Mouse (Mus musculus) layer of hippocampus, postnatal 25 days (tissue): ENCODE measurements around the gene Wnk1. TPM values are rescaled to one million over a fixed set of nuclear protein-coding genes. Genes with fewer than 3 reads are reported as not detected.

Experiments
- DNase-seq, 2 experiments: peaks; one replicate each; pipeline ENCODE4 v3.0.0; 2022; ENCODE audit warnings: mixed read lengths in 2 of 2, low spot score in 1 of 2; ENCODE audit errors: extremely low spot score in 1 of 2
- microRNA-seq, 2 experiments: library from miRNA; unstranded; fragments of <30 nt; microRNA quantifications; one replicate each; pipeline ENCODE4 v1.2.0; 2021
- total RNA-seq, 2 experiments: library from RNA; stranded (reverse); gene quantifications; 2 replicates each; pipeline ENCODE4 v1.2.3; 2021

Wnk1 gene
- total RNA-seq, 2 experiments from 2014 or later = 158 to 195 TPM

DNA sequence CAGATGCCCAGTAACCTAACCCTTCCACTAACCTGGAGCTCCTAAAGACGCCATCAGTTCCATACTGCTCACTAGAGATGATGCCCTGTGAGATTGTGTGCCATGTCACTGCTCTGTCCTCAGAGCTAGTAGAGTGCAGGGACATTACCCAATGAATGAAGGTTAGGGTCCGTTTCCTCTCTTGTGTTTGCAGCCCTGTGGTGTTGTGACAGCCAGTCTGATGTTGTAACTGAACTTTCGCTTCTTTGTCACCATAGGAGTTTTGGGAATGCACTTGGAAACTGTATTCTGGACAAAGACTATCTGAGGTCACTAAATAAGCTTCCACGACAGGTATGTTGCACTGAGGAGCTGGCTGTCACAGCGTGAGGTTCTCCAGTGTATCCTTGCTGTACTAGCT is 122.8 kb downstream of the Wnk1 start:
- DNase-seq = no peak

GRCm38 (mm10) chr6:119912046-119912445 is 126.4 kb downstream of the Wnk1 start:
- no peak for DNase-seq

- DNase-seq = no peak
These were observed 133.0 kb downstream of the Wnk1 start for GRCm38 (mm10) chr6:119905461-119905860.

DNA sequence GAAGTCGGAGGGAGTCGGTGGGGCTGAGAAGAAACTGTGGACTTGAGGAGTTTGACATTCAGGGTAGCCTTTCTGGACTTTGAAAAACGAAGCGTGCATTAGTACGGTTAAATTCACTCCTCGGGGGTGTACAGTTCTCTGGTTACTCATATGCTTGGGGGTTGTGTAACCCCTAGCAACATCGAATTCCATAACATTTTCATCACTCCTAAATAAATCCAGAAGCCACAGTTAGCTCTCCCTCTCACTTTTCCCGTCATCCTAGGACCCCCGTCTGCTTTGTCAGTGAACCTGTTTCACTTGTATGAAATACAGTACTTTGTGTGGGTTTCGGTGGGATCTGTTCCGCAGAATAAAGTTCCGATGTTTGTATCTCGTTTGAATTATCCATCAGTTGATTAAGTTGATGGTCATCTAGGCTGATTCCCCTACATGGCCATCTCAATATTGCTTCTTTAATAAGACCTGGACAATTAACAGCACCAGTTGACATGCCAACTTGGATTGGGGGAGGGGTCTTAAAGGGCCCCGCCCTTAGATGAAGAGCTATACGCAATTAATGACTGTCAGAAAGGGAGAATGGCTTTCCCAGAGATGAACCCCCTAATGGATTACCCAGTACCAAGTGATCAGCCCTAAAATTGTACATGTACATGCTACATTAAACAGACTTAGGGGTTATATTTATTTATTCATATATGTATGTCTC is 135.2 kb downstream of the Wnk1 start:
- DNase-seq = no peak

GRCm38 (mm10) chr6:119902204-119903080 is 136.0 kb downstream of the Wnk1 start, which contains the start of gene Rad52:
Rad52 (plus strand) TSS chr6:119902698.
- DNase-seq = peak; percentile 73 to 75

GRCm38 (mm10) chr6:119892711-119893110 is 145.8 kb downstream of the Wnk1 start:
- DNase-seq = no peak

DNA sequence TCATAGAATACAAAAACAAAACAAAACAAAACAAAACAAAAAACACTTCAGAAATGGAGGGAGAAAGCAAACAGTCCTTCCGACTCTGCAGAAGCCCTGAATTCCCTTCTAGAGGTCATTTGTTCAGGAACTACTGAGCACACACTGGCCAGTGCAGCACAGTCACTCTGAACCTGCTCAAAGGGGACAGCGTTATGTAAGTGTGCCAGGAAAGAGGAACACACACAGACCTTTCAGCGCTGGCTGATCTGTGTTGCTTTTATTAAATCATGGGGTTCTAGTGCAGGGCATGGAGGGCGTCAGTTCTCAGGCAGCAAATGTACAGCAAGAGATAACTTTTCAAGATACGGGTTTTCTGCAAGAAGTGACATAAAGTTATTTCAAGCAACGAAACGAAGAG is 155.3 kb downstream of the Wnk1 start:
- no peak for DNase-seq

Small RNA genes lying within 50 kb of the gene (microRNA-seq; reads per million reads assigned to microRNA genes)
- 0 reads per million in 2 experiments for gene Mir706

Other genes with a start within 250 kb of the Wnk1 start
- gene Erc1, start 190.5 kb downstream of the Wnk1 start, total RNA-seq = 10 to 100 TPM; 56.8 to 64.6 TPM
- gene Rad52, start 136.0 kb downstream of the Wnk1 start, total RNA-seq = 10 to 100 TPM; 31.4 to 40.8 TPM
- 1 to 10 TPM; 2.3 to 2.9 TPM for gene Ninj2, start 54.7 kb upstream of the Wnk1 start, total RNA-seq